Mouse (Mus musculus): ENCODE results near the gene Top3a.

DNA sequence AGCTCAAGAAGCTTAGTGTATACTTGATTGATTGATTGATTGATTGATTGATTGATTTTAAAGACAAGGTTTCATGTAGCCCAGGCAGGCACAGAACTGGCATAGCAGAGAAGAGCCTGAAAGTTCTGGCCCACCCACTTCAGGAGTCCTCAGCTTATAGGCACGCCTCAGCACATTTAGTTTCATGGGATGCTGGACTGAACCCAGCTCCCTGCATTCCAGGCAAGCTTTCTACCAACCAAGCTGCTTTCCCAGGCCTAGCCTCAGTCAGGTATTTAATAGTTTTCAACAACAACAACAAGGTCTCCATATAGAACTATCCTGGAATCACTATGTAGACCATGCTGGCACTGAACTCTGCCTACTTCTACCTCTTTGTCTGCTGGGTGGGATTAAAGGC is 32.4 kb upstream of the Top3a start:
- TF ChIP-seq CTCF (IDR thresholded peaks at IDR 0.05; ENCODE audit: low read depth): no peak
- TF ChIP-seq EP300 (optimal IDR thresholded peaks at IDR 0.05): no peak

All from stomach, postnatal 0 days (tissue).